Mouse (Mus musculus) small intestine, adult 2 months (tissue): Measurements from ENCODE around the gene Prpf19. TPM values are rescaled to one million over a fixed set of nuclear protein-coding genes. Genes with fewer than 3 reads are reported as not detected.

Source experiments
- H3K27ac ChIP-seq: fragments of 200-500 bp; 2 replicates; pipeline ENCODE4 v1.5.1; 2012; ENCODE audit warnings: low read depth, low read length, control low read depth, inconsistent platforms; ENCODE audit not compliant: insufficient read depth
- H3K27me3 ChIP-seq: fragments of 200-500 bp; 2 replicates; pipeline ENCODE4 v1.6.1; 2012; ENCODE audit warnings: mild to moderate bottlenecking, moderate library complexity, low read length, inconsistent platforms; ENCODE audit not compliant: control insufficient read depth, insufficient read depth
- H3K36me3 ChIP-seq: fragments of 200-500 bp; 2 replicates; pipeline ENCODE4 v1.6.1; 2012; ENCODE audit warnings: mild to moderate bottlenecking, low read length, control low read depth, inconsistent platforms; ENCODE audit not compliant: control insufficient read depth, insufficient read depth
- H3K4me1 ChIP-seq: fragments of 200-500 bp; 2 replicates; pipeline ENCODE4 v1.6.1; 2012; ENCODE audit warnings: low read length, inconsistent platforms, mixed read lengths; ENCODE audit not compliant: control insufficient read depth, insufficient read depth, insufficient read length
- H3K4me3 ChIP-seq: fragments of 200-500 bp; 2 replicates; pipeline ENCODE4 v1.5.1; 2012; ENCODE audit warnings: low read depth, mild to moderate bottlenecking, control low read depth, inconsistent platforms, low read length, moderate library complexity
- CTCF ChIP-seq: fragments of 200-500 bp; IDR thresholded peaks from 2 replicates; pipeline ENCODE4 v1.5.1; 2012; ENCODE audit warnings: low read depth, mild to moderate bottlenecking, control low read depth, inconsistent platforms, low read length, moderate library complexity, mixed read lengths; ENCODE audit not compliant: insufficient replicate concordance, insufficient read length; ENCODE audit errors: extremely low read depth
- POLR2A ChIP-seq: fragments of 200-500 bp; IDR thresholded peaks from 2 replicates; pipeline ENCODE4 v1.6.1; 2012; ENCODE audit warnings: low read depth, mild to moderate bottlenecking, control low read depth, inconsistent platforms, low read length, moderate library complexity
- WGBS: fragments of 180-500 bp; shearing (Covaris S2); methylation state at CpG from one replicate; pipeline ENCODE4 v1.1.7; 2018; 5-methylcytosine and 5-hydroxymethylcytosine counted together
- polyA plus RNA-seq: library from polyadenylated mRNA; depleted of rRNA; stranded (reverse); fragments of >200 nt; gene quantifications from 2 replicates; pipeline ENCODE4 v1.2.3, GENCODE M21; 2012

Prpf19 gene
- polyA plus RNA-seq, 1 experiment, result 114 TPM

- 0 out of 2 replicates have a peak, but pooled peaks cover 2% of the 10 kb centered on the region for H3K4me1 ChIP-seq
- WGBS, result 74% methylated on average over 5 of the region's 5 CpGs
- TF ChIP-seq CTCF (no peak), POLR2A (no peak)
- no peak overlapping the region for H3K4me3 ChIP-seq
- peak overlapping the region; percentile 58 for H3K27ac ChIP-seq
- H3K27me3 ChIP-seq, result no peaks in the 10 kb centered on the region
- H3K36me3 ChIP-seq, result peaks cover 41% of the 10 kb centered on the region
Measured at GRCm38 (mm10) chr19:10905728-10906000, 10.6 kb downstream of the Prpf19 start.

- Histone ChIP-seq H3K4me1 (0 out of 2 replicates have a peak, but pooled peaks cover 2% of the 10 kb centered on the region), H3K27me3 (no peaks in the 10 kb centered on the region), H3K36me3 (peaks cover 21% of the 10 kb centered on the region), H3K4me3 (no peak overlapping the region), H3K27ac (no peak overlapping the region)
- TF ChIP-seq CTCF, result peak; percentile 80; the same call in 1 of the 2 replicates
- no peak for TF ChIP-seq POLR2A
- WGBS, result 35% methylated on average over 3 of the region's 3 CpGs
Measured at GRCm38 (mm10) chr19:10907891-10908290, 12.9 kb downstream of the Prpf19 start.

GRCm38 (mm10) chr19:10909087-10909721 is 14.2 kb downstream of the Prpf19 start:
- no peaks in the 10 kb centered on the region for H3K27me3 ChIP-seq
- peaks cover 10% of the 10 kb centered on the region for H3K36me3 ChIP-seq
- 0 out of 2 replicates have a peak, but pooled peaks cover 2% of the 10 kb centered on the region for H3K4me1 ChIP-seq
- no peak overlapping the region for H3K4me3 ChIP-seq
- no peak overlapping the region; the same call in 1 of the 2 replicates for H3K27ac ChIP-seq
- WGBS, result 78% methylated on average over 6 of the region's 6 CpGs
- TF ChIP-seq POLR2A (no peak), CTCF (no peak)

GRCm38 (mm10) chr19:10914291-10914690 is 19.3 kb downstream of the Prpf19 start:
- TF ChIP-seq POLR2A (no peak), CTCF (no peak)
- 61% methylated on average over 7 of the region's 7 CpGs for WGBS
- H3K4me1 ChIP-seq, result peaks cover 6% of the 10 kb centered on the region; the same call in 1 of the 2 replicates
- no peaks in the 10 kb centered on the region for H3K27me3 ChIP-seq
- no peaks in the 10 kb centered on the region for H3K36me3 ChIP-seq
- no peak overlapping the region for H3K4me3 ChIP-seq
- no peak overlapping the region for H3K27ac ChIP-seq

GRCm38 (mm10) chr19:10914870-10915269 is 19.8 kb downstream of the Prpf19 start:
- no peaks in the 10 kb centered on the region for H3K27me3 ChIP-seq
- 94% methylated on average over 2 of the region's 2 CpGs for WGBS
- H3K27ac ChIP-seq, result no peak overlapping the region
- no peaks in the 10 kb centered on the region for H3K36me3 ChIP-seq
- TF ChIP-seq CTCF (no peak), POLR2A (no peak)
- peaks cover 6% of the 10 kb centered on the region; the same call in 1 of the 2 replicates for H3K4me1 ChIP-seq
- H3K4me3 ChIP-seq, result no peak overlapping the region

GRCm38 (mm10) chr19:10916506-10916905 is 21.5 kb downstream of the Prpf19 start:
- WGBS, result 57% methylated on average over 5 of the region's 5 CpGs
- no peak for TF ChIP-seq POLR2A
- TF ChIP-seq CTCF, result no peak
- Histone ChIP-seq H3K4me1 (peaks cover 6% of the 10 kb centered on the region; the same call in 1 of the 2 replicates), H3K27me3 (no peaks in the 10 kb centered on the region), H3K36me3 (no peaks in the 10 kb centered on the region), H3K4me3 (no peak overlapping the region), H3K27ac (no peak overlapping the region)

- 66% methylated on average over 10 of the region's 10 CpGs for WGBS
- TF ChIP-seq CTCF (no peak), POLR2A (no peak)
- no peaks in the 10 kb centered on the region for H3K27me3 ChIP-seq
- no peak overlapping the region for H3K27ac ChIP-seq
- H3K4me1 ChIP-seq, result peaks cover 6% of the 10 kb centered on the region; the same call in 1 of the 2 replicates
- no peaks in the 10 kb centered on the region for H3K36me3 ChIP-seq
- H3K4me3 ChIP-seq, result no peak overlapping the region
Measured at GRCm38 (mm10) chr19:10918321-10918991, 23.4 kb downstream of the Prpf19 start.
